Mouse (Mus musculus): ENCODE data around the gene Klf12. TPM values are rescaled to one million over a fixed set of nuclear protein-coding genes. Genes with fewer than 3 reads are reported as not detected.

The Klf12 gene
- total RNA-seq (2023) = 9.2 to 16.7 TPM (median 15.0 TPM) in 4 replicates

GRCm38 (mm10) chr14:100284119-100284860, at the start of gene Klf12:
TSS of gene Klf12 (minus strand) at chr14:100284679.

Data from B cell, adult 62 days (primary cell).